Mouse (Mus musculus): ENCODE measurements around the gene Selenos. TPM values are rescaled to one million over a fixed set of nuclear protein-coding genes. Genes with fewer than 3 reads are reported as not detected.

The Selenos gene
- total and polyA plus RNA-seq, 3 experiments = 79.9 to 103 TPM; not detected in 1

- H3K27ac ChIP-seq (ENCODE audit: control insufficient read depth, low read depth, low read length) = no peak overlapping the region
- no peak for DNase-seq (ENCODE audit: low read depth, low spot score)
- no peak for TF ChIP-seq MAFK (IDR thresholded peaks at IDR 0.05; ENCODE audit: borderline replicate concordance, low read depth, low read length)
- no peak for TF ChIP-seq UBTF (IDR thresholded peaks at IDR 0.05; ENCODE audit: borderline replicate concordance, insufficient read depth, low read depth, low read length)
Observed at GRCm38 (mm10) chr7:66087652-66088051, 8.2 kb downstream of the Selenos start.

GRCm38 (mm10) chr7:66088077-66088476 lies 8.6 kb downstream of the Selenos start:
- H3K9me3 ChIP-seq (replicated peaks; ENCODE audit: insufficient read depth, low read length) = no peaks in the 10 kb centered on the region

More at GRCm38 (mm10) chr7:66087652-66088051, 8.2 kb downstream of the Selenos start:
- Histone ChIP-seq H3K4me1 (ENCODE audit: control insufficient read depth in 1 of 2, insufficient read depth in 2 of 2, low read length in 2 of 2) (no peaks in the 10 kb centered on the region), H3K9me3 (replicated peaks; ENCODE audit: insufficient read depth, low read length) (no peaks in the 10 kb centered on the region), H3K27me3 (ENCODE audit: control insufficient read depth in 1 of 2, insufficient read depth in 2 of 2, low read length in 2 of 2) (no peaks in the 10 kb centered on the region), H3K79me2 (ENCODE audit: control insufficient read depth, insufficient read depth, low read length, poor library complexity) (no peaks in the 10 kb centered on the region), H3K4me3 (ENCODE audit: control insufficient read depth in 1 of 2, insufficient read depth in 1 of 2, low read depth in 2 of 2, low read length in 2 of 2) (no peak overlapping the region), H3K9ac (ENCODE audit: control insufficient read depth, low read depth, low read length, poor library complexity, severe bottlenecking) (no peak overlapping the region), H3K36me3 (ENCODE audit: control insufficient read depth in 1 of 2, insufficient read depth in 2 of 2, low read length in 2 of 2) (peaks cover 0 to 15% of the 10 kb centered on the region in 2 experiments; a peak in 2 of 4 replicates)

GRCm38 (mm10) chr7:66090676-66091190 lies 11.3 kb downstream of the Selenos start:
- Histone ChIP-seq H3K27ac (ENCODE audit: control insufficient read depth, low read depth, low read length) (no peak overlapping the region), H3K27me3 (ENCODE audit: control insufficient read depth in 1 of 2, insufficient read depth in 2 of 2, low read length in 2 of 2) (no peaks in the 10 kb centered on the region), H3K9me3 (replicated peaks; ENCODE audit: insufficient read depth, low read length) (no peaks in the 10 kb centered on the region), H3K79me2 (ENCODE audit: control insufficient read depth, insufficient read depth, low read length, poor library complexity) (no peaks in the 10 kb centered on the region), H3K4me3 (ENCODE audit: control insufficient read depth in 1 of 2, insufficient read depth in 1 of 2, low read depth in 2 of 2, low read length in 2 of 2) (no peak overlapping the region), H3K4me1 (ENCODE audit: control insufficient read depth in 1 of 2, insufficient read depth in 2 of 2, low read length in 2 of 2) (no peaks in the 10 kb centered on the region), H3K9ac (ENCODE audit: control insufficient read depth, low read depth, low read length, poor library complexity, severe bottlenecking) (no peak overlapping the region), H3K36me3 (ENCODE audit: control insufficient read depth in 1 of 2, insufficient read depth in 2 of 2, low read length in 2 of 2) (peaks cover 0 to 8% of the 10 kb centered on the region in 2 experiments; a peak in 1 of 4 replicates)
- no peak for TF ChIP-seq TCF12 (IDR thresholded peaks at IDR 0.05; ENCODE audit: low read depth, low read length)
- no peak for TF ChIP-seq JUND (IDR thresholded peaks at IDR 0.05; ENCODE audit: low read depth, low read length)
- TF ChIP-seq ZKSCAN1 (IDR thresholded peaks at IDR 0.05; ENCODE audit: low read depth, low read length) = no peak
- no peak for TF ChIP-seq BHLHE40 (IDR thresholded peaks at IDR 0.05; ENCODE audit: borderline replicate concordance, low read depth, low read length)
- TF ChIP-seq GATA1 (IDR thresholded peaks at IDR 0.05; ENCODE audit: low read depth, low read length) = no peak
- no peak for TF ChIP-seq CHD2 (IDR thresholded peaks at IDR 0.05; ENCODE audit: low read length)
- no peak for TF ChIP-seq MEF2A (IDR thresholded peaks at IDR 0.05; ENCODE audit: extremely low read depth, insufficient replicate concordance, low read depth, low read length, poor library complexity, severe bottlenecking)
- no peak for TF ChIP-seq POLR2AphosphoS2 (IDR thresholded peaks at IDR 0.05; ENCODE audit: low read length)
- TF ChIP-seq USF1 (IDR thresholded peaks at IDR 0.05; ENCODE audit: low read depth, low read length) = no peak
- TF ChIP-seq CTCF (IDR thresholded peaks at IDR 0.05 in 2 of 3, conservative IDR thresholded peaks at IDR 0.05 in 1 of 3; ENCODE audit: control insufficient read depth in 1 of 3, insufficient read depth in 1 of 3, low read depth in 2 of 3, low read length in 3 of 3, poor library complexity in 1 of 3, severe bottlenecking in 1 of 3) = no peak
- no peak for TF ChIP-seq ZC3H11A (IDR thresholded peaks at IDR 0.05; ENCODE audit: low read depth, low read length)
- no peak for TF ChIP-seq CHD1 (IDR thresholded peaks at IDR 0.05; ENCODE audit: low read depth, low read length)
- no peak for TF ChIP-seq TAL1 (IDR thresholded peaks at IDR 0.05; ENCODE audit: low read length)
- DNase-seq (ENCODE audit: low read depth, low spot score) = no peak

More at GRCm38 (mm10) chr7:66088077-66088476, 8.6 kb downstream of the Selenos start:
- peaks cover 0 to 15% of the 10 kb centered on the region in 2 experiments; a peak in 2 of 4 replicates for H3K36me3 ChIP-seq (ENCODE audit: control insufficient read depth in 1 of 2, insufficient read depth in 2 of 2, low read length in 2 of 2)
- H3K79me2 ChIP-seq (ENCODE audit: control insufficient read depth, insufficient read depth, low read length, poor library complexity) = no peaks in the 10 kb centered on the region
- no peaks in the 10 kb centered on the region for H3K4me1 ChIP-seq (ENCODE audit: control insufficient read depth in 1 of 2, insufficient read depth in 2 of 2, low read length in 2 of 2)
- no peak overlapping the region for H3K9ac ChIP-seq (ENCODE audit: control insufficient read depth, low read depth, low read length, poor library complexity, severe bottlenecking)
- DNase-seq (ENCODE audit: low read depth, low spot score) = no peak
- TF ChIP-seq CHD1 (IDR thresholded peaks at IDR 0.05; ENCODE audit: low read depth, low read length) (no peak), SIN3A (IDR thresholded peaks at IDR 0.05; ENCODE audit: low read length) (no peak), GABPA (IDR thresholded peaks at IDR 0.05; ENCODE audit: low read depth, low read length) (no peak), ZMIZ1 (IDR thresholded peaks at IDR 0.05; ENCODE audit: low read depth, low read length) (no peak), POLR2A (IDR thresholded peaks at IDR 0.05; ENCODE audit: control insufficient read depth in 1 of 2, insufficient read depth in 1 of 2, low read depth in 1 of 2, low read length in 2 of 2, poor library complexity in 1 of 2) (no peak), POLR2AphosphoS5 (IDR thresholded peaks at IDR 0.05; ENCODE audit: borderline replicate concordance, low read depth, low read length) (no peak), ETS1 (IDR thresholded peaks at IDR 0.05; ENCODE audit: low read depth, low read length) (no peak), USF1 (IDR thresholded peaks at IDR 0.05; ENCODE audit: low read depth, low read length) (no peak), TCF12 (IDR thresholded peaks at IDR 0.05; ENCODE audit: low read depth, low read length) (no peak), MAX (IDR thresholded peaks at IDR 0.05; ENCODE audit: low read length) (no peak), RAD21 (IDR thresholded peaks at IDR 0.05; ENCODE audit: low read depth, low read length) (no peak), USF2 (IDR thresholded peaks at IDR 0.05; ENCODE audit: borderline replicate concordance in 1 of 2, insufficient read depth in 1 of 2, low read depth in 1 of 2, low read length in 2 of 2) (no peak), HCFC1 (IDR thresholded peaks at IDR 0.05; ENCODE audit: low read depth, low read length) (no peak), ZKSCAN1 (IDR thresholded peaks at IDR 0.05; ENCODE audit: low read depth, low read length) (no peak)
- H3K27me3 ChIP-seq (ENCODE audit: control insufficient read depth in 1 of 2, insufficient read depth in 2 of 2, low read length in 2 of 2) = no peaks in the 10 kb centered on the region
- no peak overlapping the region for H3K27ac ChIP-seq (ENCODE audit: control insufficient read depth, low read depth, low read length)
- no peak overlapping the region for H3K4me3 ChIP-seq (ENCODE audit: control insufficient read depth in 1 of 2, insufficient read depth in 1 of 2, low read depth in 2 of 2, low read length in 2 of 2)
